Mouse (Mus musculus) forebrain, embryonic 11.5 days (tissue): ENCODE measurements around the gene Nbas. TPM values are rescaled to one million over a fixed set of nuclear protein-coding genes. Genes with fewer than 3 reads are reported as not detected.

Experiments used
- ATAC-seq: fragments of 200-750 bp; cut with Nextera tagmentation; replicated peaks from 2 replicates; pipeline ENCODE4 v1.8.0; 2017; ENCODE audit warnings: moderate TSS enrichment; ENCODE audit not compliant: low FRiP score
- DNase-seq: peaks from one replicate; pipeline ENCODE4 v3.0.0-alpha.2; 2017; ENCODE audit warnings: low spot score
- H3K27ac ChIP-seq: fragments of 300-500 bp; sonication (generic); 2 replicates; pipeline ENCODE4 v1.5.1; 2014; ENCODE audit warnings: low read depth, low read length
- H3K27me3 ChIP-seq: fragments of 300-500 bp; sonication (generic); 2 replicates; pipeline ENCODE4 v1.6.1; 2014; ENCODE audit warnings: mild to moderate bottlenecking, low read length, mixed read lengths; ENCODE audit not compliant: control insufficient read depth, insufficient read depth
- H3K36me3 ChIP-seq: fragments of 300-500 bp; sonication (generic); 2 replicates; pipeline ENCODE4 v1.6.1; 2014; ENCODE audit warnings: mild to moderate bottlenecking, low read length, moderate library complexity, mixed read lengths; ENCODE audit not compliant: control insufficient read depth, insufficient read depth
- H3K4me1 ChIP-seq: fragments of 300-500 bp; sonication (generic); replicated peaks from 2 replicates; pipeline ENCODE4 v1.6.1; 2014; ENCODE audit warnings: low read length, mixed read lengths; ENCODE audit not compliant: control insufficient read depth, insufficient read depth
- H3K4me2 ChIP-seq: fragments of 300-500 bp; sonication (generic); 2 replicates; pipeline ENCODE4 v1.6.1; 2014; ENCODE audit warnings: low read depth, mild to moderate bottlenecking, low read length, moderate library complexity, mixed read lengths; ENCODE audit not compliant: severe bottlenecking
- H3K4me3 ChIP-seq: fragments of 300-500 bp; sonication (generic); 2 replicates; pipeline ENCODE4 v1.5.1; 2014; ENCODE audit warnings: low read depth, low read length
- H3K9ac ChIP-seq: fragments of 300-500 bp; sonication (generic); 2 replicates; pipeline ENCODE4 v1.6.1; 2014; ENCODE audit warnings: low read length
- H3K9me3 ChIP-seq: fragments of 300-500 bp; sonication (generic); 2 replicates; pipeline ENCODE4 v1.6.1; 2016; ENCODE audit warnings: low read length, mixed read lengths; ENCODE audit not compliant: control insufficient read depth
- WGBS: fragments of 180-500 bp; shearing (Covaris S2); extraction: QIAGEN DNeasy Blood & Tissue Kit; methylation state at CpG from one replicate; pipeline ENCODE4 v1.1.7; 2014; 5-methylcytosine and 5-hydroxymethylcytosine counted together
- polyA plus RNA-seq: library from polyadenylated mRNA; unstranded; fragments of >200 nt; fragmentation: Nextera tagmentation; extraction: Ambion mirVana; gene quantifications from 2 replicates; pipeline ENCODE4 v1.2.1, GENCODE M21; 2014

The Nbas gene
- polyA plus RNA-seq, 1 experiment from 2014 or later: 15.9 TPM

DNA sequence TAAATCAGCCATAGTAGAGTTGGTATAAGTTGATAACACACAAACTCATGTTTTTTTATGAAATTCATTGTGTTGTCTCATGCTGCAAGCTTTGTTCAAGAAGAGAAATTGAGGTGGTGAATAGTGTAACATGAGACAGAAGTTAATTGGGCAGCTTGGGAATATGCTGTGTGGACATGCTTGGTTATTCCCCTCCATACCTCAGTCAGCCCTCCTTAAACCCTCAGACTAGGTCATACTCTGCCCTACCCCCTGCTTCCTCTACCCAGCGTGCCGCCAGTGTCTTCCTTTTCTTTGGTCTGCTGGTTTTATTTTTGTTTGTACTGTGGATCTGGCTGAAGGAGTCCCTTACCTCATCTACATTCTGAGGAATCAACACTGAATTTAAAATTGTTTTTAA, 22.5 kb downstream of the Nbas start:
- no peak overlapping the region for H3K4me3 ChIP-seq

DNA sequence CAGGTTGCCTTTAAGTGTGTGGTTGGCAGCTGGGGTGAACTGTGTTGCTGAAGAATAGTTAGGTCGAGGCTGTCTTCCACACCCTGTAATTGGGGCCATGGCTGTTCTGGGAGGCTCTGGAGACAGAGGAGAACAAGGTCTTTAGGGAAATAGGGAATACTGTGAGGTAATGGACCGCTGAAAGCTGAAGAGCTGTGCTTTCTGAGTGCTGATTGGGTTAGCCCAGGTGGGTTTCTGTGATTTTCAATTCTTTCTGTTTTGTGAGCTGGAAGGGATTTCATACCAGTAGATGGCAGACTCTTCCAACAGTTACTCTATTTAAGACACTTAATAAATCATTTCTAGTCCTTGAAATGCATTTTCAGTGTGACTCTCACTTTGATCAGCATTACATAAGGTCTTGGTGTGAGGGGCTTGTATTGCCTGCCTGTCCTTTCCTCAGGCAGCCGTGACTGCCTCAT, 24.5 kb downstream of the Nbas start:
- Histone ChIP-seq H3K4me2 (no peak overlapping the region), H3K4me3 (no peak overlapping the region), H3K27ac (no peak overlapping the region), H3K9me3 (no peaks in the 10 kb centered on the region), H3K9ac (no peak overlapping the region), H3K27me3 (no peaks in the 10 kb centered on the region), H3K4me1 (no peaks in the 10 kb centered on the region), H3K36me3 (no peaks in the 10 kb centered on the region)
- DNase-seq (no peak), ATAC-seq (no peak)
- 84% methylated on average over 3 of the region's 3 CpGs for WGBS

More for the DNA sequence above, 22.5 kb downstream of the Nbas start:
- no peak for ATAC-seq
- Histone ChIP-seq H3K9ac (no peak overlapping the region), H3K9me3 (no peaks in the 10 kb centered on the region), H3K4me1 (no peaks in the 10 kb centered on the region), H3K27ac (no peak overlapping the region), H3K27me3 (no peaks in the 10 kb centered on the region), H3K4me2 (no peak overlapping the region), H3K36me3 (no peaks in the 10 kb centered on the region)
- DNase-seq: no peak
- WGBS: 83% methylated on average over 2 of the region's 2 CpGs

DNA sequence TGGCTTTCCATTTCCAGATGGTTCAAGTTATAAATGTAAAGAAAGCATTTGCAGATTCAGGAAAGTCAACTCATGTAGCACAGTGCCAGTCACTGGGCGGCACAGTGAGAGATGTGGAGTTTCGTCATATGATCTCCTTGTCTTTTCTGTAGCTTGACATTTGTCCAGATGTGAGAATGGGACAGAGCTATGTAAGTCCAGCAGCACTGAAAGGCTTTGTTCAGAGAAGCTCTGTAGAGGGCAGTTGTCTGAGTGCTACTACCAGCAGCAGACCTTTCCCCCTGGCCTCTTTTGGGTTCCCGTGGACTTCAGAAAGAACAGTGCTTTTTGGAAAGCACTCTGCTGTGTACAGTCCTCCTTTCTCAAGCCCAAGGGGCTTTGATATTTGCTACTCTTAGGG, 34.1 kb downstream of the Nbas start:
- Histone ChIP-seq H3K27ac (no peak overlapping the region), H3K9me3 (no peaks in the 10 kb centered on the region), H3K9ac (no peak overlapping the region), H3K4me1 (no peaks in the 10 kb centered on the region), H3K4me2 (no peak overlapping the region), H3K4me3 (no peak overlapping the region), H3K36me3 (no peaks in the 10 kb centered on the region; the same call in 1 of the 2 replicates), H3K27me3 (no peaks in the 10 kb centered on the region)
- no peak for DNase-seq
- 85% methylated on average over 3 of the region's 3 CpGs for WGBS
- ATAC-seq: no peak

DNA sequence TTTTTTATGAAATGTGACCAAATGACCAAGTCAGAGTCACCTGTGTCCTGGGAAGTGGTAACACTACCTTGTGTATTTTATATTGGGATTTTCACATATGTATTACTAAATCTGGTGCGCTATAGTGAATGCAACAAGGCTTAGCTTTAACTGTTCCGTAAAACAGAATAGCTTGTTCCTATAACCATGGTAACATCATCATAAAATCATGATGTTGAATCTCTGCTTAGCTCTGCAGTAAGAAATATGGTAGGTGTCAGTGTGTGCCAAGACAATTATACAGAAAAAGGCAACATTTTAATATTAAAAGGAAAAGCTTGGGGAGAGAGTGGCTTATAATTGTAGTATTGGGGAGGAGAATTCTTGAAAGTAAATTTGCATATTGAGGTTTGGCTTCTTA, 45.0 kb downstream of the Nbas start:
- Histone ChIP-seq H3K4me1 (no peaks in the 10 kb centered on the region), H3K9ac (no peak overlapping the region), H3K4me3 (no peak overlapping the region), H3K4me2 (no peak overlapping the region), H3K27me3 (no peaks in the 10 kb centered on the region), H3K36me3 (no peaks in the 10 kb centered on the region), H3K27ac (no peak overlapping the region), H3K9me3 (no peaks in the 10 kb centered on the region)
- ATAC-seq (no peak), DNase-seq (no peak)
- 97% methylated on average over 2 of the region's 2 CpGs for WGBS

DNA sequence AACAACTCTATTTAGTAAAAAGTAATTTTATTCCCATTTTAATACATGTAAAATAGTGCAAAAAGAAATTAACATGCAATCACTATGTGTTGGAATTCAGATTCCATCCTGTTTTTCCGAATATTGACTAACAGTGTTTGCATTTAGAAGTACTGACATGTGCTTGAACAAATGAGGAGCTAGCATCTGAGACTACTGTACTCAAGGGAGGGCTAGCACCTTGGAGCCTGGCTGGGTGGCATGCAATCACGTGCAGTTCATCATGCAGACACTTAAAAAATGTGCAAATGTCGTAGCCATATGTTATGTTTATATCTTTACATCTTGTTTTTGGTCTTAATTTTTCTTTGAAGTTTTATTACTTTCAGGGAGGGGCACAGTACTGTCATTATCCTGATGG, 45.5 kb downstream of the Nbas start:
- Histone ChIP-seq H3K27me3 (no peaks in the 10 kb centered on the region), H3K4me3 (no peak overlapping the region), H3K4me1 (no peaks in the 10 kb centered on the region), H3K36me3 (no peaks in the 10 kb centered on the region), H3K9me3 (no peaks in the 10 kb centered on the region), H3K4me2 (no peak overlapping the region), H3K9ac (no peak overlapping the region), H3K27ac (no peak overlapping the region)
- ATAC-seq: no peak
- no peak for DNase-seq
- WGBS: 87% methylated on average over 3 of the region's 3 CpGs

DNA sequence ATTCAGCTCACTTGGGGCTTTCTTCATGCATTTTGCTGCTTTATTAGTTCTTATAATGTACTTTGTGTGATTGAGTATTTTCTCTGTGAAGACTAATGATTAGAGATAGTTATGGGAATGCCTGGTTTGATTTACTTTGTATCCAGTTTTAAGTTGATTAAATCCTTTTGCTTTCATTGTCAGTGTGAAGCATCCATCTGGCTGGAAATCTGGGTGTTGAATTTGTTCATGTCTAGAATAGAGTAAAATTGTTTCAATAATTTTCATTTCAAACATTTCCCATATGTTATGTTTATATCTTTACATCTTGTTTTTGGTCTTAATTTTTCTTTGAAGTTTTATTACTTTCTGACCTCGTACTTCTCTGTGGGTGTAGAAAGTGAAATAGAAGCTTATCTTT, 46.1 kb downstream of the Nbas start:
- ATAC-seq (no peak), DNase-seq (no peak)
- Histone ChIP-seq H3K9me3 (no peaks in the 10 kb centered on the region), H3K4me2 (no peak overlapping the region), H3K36me3 (no peaks in the 10 kb centered on the region), H3K27ac (no peak overlapping the region), H3K4me3 (no peak overlapping the region), H3K4me1 (no peaks in the 10 kb centered on the region), H3K27me3 (no peaks in the 10 kb centered on the region), H3K9ac (no peak overlapping the region)
- WGBS: 98% methylated on average over 1 of the region's 1 CpGs

DNA sequence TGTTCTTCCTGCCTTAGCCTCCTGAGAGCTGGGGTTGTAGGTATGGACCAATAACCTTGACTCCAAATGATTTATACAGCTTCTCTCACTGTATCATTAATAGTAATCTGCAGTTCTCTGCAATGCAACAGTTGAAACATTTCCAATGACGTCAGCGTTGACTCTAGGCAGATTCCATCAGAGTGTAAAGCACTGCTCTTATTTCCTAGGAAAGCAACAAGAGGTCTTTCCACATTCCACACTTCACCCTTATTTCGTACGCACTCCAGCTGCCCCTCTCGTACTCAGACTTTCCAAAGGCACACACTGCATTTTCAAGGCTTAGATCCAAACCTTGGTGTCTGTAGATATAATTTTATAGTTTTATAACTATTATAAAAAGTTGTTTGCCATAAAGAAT, 73.6 kb downstream of the Nbas start:
- 92% methylated on average over 5 of the region's 5 CpGs for WGBS
- no peaks in the 10 kb centered on the region for H3K4me1 ChIP-seq

DNA sequence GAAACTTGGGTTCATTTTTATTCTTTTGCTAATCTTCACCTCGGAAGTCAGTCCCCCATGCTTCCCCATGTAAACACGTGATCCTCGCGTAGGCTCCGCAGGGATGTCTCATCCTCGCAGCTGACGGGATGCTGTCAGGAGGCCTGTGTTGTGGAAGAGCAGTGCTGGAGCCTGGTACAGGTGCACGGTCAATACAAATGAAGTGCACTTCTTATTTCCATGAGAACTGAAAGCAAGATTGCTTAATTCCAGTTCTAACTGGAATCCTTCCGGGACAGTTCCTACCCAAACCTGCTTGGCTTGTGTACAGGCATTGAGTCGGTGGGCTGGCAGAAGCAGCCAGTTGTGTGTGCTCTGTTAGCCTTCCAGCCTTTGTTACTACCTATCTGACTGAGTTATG, 87.3 kb downstream of the Nbas start:
- H3K4me2 ChIP-seq: no peak overlapping the region
- H3K27me3 ChIP-seq: no peaks in the 10 kb centered on the region
- DNase-seq (no peak), ATAC-seq (no peak)
- H3K36me3 ChIP-seq: no peaks in the 10 kb centered on the region
- H3K4me1 ChIP-seq: no peaks in the 10 kb centered on the region
- H3K4me3 ChIP-seq: no peak overlapping the region
- 94% methylated on average over 10 of the region's 10 CpGs for WGBS
- H3K9me3 ChIP-seq: no peaks in the 10 kb centered on the region
- H3K27ac ChIP-seq: no peak overlapping the region
- no peak overlapping the region for H3K9ac ChIP-seq

More for the DNA sequence above, 73.6 kb downstream of the Nbas start:
- ATAC-seq (no peak), DNase-seq (no peak)
- no peaks in the 10 kb centered on the region for H3K36me3 ChIP-seq
- no peak overlapping the region for H3K4me3 ChIP-seq
- H3K27me3 ChIP-seq: no peaks in the 10 kb centered on the region
- no peak overlapping the region for H3K4me2 ChIP-seq
- H3K9ac ChIP-seq: no peak overlapping the region
- H3K27ac ChIP-seq: no peak overlapping the region
- no peaks in the 10 kb centered on the region for H3K9me3 ChIP-seq

DNA sequence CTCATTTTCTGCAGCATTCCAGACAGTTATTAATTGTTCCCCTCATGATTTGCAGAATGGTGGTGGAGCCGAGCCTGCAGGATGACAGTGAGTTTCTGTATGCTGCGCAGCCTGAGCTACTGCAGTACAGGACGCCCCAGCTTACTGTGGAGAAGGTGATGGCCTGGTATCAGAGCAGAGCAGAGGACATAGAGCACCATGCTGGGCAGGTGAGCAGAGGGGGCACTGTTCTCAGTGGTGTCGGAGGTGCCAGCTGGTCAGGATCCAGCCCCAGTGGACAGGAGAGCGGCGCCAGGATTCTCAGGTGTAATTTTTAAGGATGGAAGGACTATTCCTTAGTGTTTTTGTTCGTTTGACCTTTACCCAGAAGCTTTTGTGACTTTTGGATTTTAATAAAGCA, 87.8 kb downstream of the Nbas start:
- no peak for ATAC-seq
- no peak overlapping the region for H3K9ac ChIP-seq
- H3K4me1 ChIP-seq: no peaks in the 10 kb centered on the region
- no peak overlapping the region for H3K4me2 ChIP-seq
- H3K27ac ChIP-seq: no peak overlapping the region
- H3K27me3 ChIP-seq: no peaks in the 10 kb centered on the region
- H3K36me3 ChIP-seq: no peaks in the 10 kb centered on the region
- DNase-seq: no peak
- no peak overlapping the region for H3K4me3 ChIP-seq
- H3K9me3 ChIP-seq: no peaks in the 10 kb centered on the region
- 90% methylated on average over 7 of the region's 7 CpGs for WGBS
